Mouse (Mus musculus): ENCODE data around the gene Cat. TPM values are rescaled to one million over a fixed set of nuclear protein-coding genes. Genes with fewer than 3 reads are reported as not detected.
A peak's percentile ranks its signal among the peaks of the same experiment; 100 is the strongest.

The Cat gene
- polyA plus RNA-seq (2015; fragmentation: Nextera tagmentation; extraction: Ambion mirVana) = 73.1 and 84.3 TPM in 2 replicates

DNA sequence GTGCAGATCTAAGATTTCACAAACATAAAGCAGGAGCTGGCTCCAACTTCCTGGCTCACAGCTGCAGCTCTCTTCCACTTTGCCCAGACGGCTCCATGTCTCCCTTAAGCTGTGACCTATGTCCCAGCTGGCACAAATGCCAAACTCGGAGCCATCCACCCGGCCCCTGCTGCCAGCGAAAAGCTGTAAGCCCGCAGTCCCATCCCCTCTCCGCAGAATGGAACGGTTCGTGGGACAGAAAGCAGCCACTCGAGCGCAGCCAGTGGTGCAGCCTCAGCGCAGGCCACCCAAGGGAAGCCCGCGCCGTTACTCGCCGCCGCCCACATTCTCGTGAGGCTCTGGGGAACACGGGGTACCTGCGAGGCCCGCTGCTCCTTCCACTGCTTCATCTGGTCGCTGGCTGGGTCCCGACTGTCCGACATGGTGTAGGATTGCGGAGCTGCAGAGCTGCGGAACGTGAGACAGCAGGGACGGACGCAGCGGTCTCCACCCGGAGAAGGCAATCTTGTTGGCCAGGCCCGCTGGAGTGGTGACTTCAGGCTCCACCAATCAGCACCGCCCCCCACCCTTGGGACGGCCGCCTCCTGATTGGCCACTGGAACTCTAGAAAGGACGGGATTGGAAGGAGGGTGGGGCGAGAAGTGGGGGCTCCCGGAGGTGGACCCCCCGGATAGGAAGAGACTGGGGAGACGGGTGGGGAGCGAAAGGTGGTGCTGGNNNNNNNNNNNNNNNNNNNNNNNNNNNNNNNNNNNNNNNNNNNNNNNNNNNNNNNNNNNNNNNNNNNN lies at the start of gene Cat:
TSS of gene Cat (minus strand) at position 544 of the 785 bp plus-strand sequence.
- Histone ChIP-seq H3K9ac (peak within 1 kb of the TSS; percentile 85), H3K27ac (peak within 1 kb of the TSS; percentile 97), H3K4me2 (peak within 1 kb of the TSS; percentile 56), H3K4me3 (peak within 1 kb of the TSS; percentile 83), H3K36me3 (no peaks in the 10 kb centered on the region), H3K4me1 (peaks cover 10% of the 10 kb centered on the region), H3K9me3 (no peaks in the 10 kb centered on the region), H3K27me3 (no peaks in the 10 kb centered on the region)
- peak; percentile 99 for ATAC-seq (ENCODE audit: insufficient number of reproducible peaks, low FRiP score, low TSS enrichment, low read depth)
- WGBS = under 1% methylated on average over 41 of the region's 41 CpGs

DNA sequence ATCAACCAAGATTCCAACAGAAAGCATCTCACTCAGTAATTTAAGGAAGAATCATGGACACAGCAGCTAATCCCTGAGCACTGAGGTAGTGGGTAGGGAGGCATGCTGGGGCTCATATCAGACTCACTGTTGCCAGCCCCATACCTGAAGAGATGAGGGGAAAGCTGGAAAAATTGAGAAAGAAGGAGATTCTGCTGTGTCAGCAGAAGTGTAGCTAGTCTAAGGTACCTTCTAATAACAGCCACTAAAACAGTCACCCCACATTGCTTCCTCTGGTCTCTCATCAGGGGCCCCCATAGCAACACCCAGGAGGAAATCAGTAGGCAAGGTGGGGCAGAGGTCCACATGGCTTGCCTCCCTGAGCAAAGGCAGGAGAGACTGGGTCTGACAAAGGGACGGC lies 40.6 kb upstream of the Cat start:
- H3K4me1 ChIP-seq = no peaks in the 10 kb centered on the region
- ATAC-seq (ENCODE audit: insufficient number of reproducible peaks, low FRiP score, low TSS enrichment, low read depth) = no peak
- H3K27ac ChIP-seq = no peak overlapping the region
- no peak overlapping the region for H3K4me2 ChIP-seq
- H3K9ac ChIP-seq = no peak overlapping the region
- no peaks in the 10 kb centered on the region for H3K27me3 ChIP-seq
- no peaks in the 10 kb centered on the region for H3K9me3 ChIP-seq
- no peaks in the 10 kb centered on the region for H3K36me3 ChIP-seq
- 83% methylated on average over 1 of the region's 1 CpGs for WGBS
- H3K4me3 ChIP-seq = no peak overlapping the region

GRCm38 (mm10) chr2:103516472-103516871 lies 31.5 kb upstream of the Cat start:
- ATAC-seq (ENCODE audit: insufficient number of reproducible peaks, low FRiP score, low TSS enrichment, low read depth) = no peak
- H3K9me3 ChIP-seq = no peaks in the 10 kb centered on the region
- H3K36me3 ChIP-seq = no peaks in the 10 kb centered on the region
- no peak overlapping the region for H3K9ac ChIP-seq
- no peaks in the 10 kb centered on the region for H3K27me3 ChIP-seq
- WGBS = 37% methylated on average over 1 of the region's 1 CpGs
- no peak overlapping the region for H3K4me2 ChIP-seq
- no peak overlapping the region for H3K4me3 ChIP-seq
- no peak overlapping the region for H3K27ac ChIP-seq
- no peaks in the 10 kb centered on the region for H3K4me1 ChIP-seq

DNA sequence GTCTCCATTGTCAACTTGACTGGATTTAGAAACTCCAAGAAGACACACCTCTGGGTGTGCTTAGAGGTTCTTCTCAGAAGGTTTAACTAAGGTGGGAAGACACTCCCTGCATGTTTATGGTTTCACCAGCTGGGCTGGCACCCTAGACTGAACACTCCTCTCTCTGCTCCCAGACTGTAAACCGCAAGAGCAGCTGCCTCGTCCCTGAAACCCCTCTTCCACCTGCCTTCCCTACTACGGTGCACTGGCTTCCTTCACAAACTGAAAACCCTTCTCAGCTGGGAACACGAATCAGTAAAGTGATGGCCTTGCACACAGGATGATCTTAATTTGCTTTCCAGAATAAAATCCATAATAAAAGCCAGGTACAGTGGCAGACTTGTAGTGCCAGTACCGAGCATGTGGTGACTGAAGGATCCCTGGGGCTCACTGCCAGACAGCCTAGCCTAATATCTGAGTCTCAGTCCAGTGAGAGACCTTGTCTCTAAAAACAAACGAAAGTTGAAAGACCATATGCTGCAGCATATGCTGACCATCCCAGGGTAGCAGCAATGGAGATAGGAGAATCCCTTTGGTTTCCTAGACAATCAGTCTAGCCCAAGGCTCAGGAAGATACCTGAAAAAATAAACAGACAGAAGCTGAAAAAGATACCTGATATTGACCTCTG lies 30.7 kb upstream of the Cat start:
- Histone ChIP-seq H3K9me3 (no peaks in the 10 kb centered on the region), H3K4me2 (no peak overlapping the region), H3K4me1 (no peaks in the 10 kb centered on the region), H3K27me3 (no peaks in the 10 kb centered on the region), H3K9ac (no peak overlapping the region), H3K27ac (no peak overlapping the region), H3K4me3 (no peak overlapping the region), H3K36me3 (no peaks in the 10 kb centered on the region)
- no peak for ATAC-seq (ENCODE audit: insufficient number of reproducible peaks, low FRiP score, low TSS enrichment, low read depth)
- WGBS = 63% methylated on average over 6 of the region's 6 CpGs

DNA sequence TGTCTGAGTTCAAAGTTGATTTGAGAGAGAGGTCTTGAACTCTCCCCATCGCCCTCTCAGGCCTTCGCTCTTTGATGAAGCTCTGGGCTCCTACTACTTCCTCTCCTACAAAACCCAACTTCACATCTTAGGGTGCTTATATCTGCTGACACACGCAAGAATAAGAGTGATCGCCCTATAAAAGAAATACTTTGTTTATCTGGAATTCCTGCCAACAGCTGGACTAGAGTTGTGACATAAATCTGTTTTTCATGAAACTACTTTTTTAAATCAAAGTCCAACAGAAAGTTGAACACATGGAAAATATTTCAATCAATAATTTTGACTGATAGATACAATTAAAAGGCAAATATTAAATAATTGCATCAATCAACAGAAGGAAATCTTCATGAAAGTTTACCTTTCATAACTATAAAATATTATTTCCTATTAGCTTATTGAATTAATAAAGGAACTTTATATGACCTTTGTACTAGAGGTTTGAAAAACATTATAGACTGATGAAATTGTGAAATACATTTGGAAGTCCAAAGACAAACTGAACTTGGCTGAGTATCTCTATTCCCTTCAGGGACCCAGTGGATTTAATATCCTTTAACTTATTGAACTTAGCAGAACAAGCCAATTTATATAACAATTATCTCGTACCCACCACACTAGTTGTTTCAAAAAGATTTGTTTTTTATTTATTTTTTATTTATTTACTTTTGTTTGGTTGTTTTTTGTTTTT lies 27.3 kb upstream of the Cat start:
- no peaks in the 10 kb centered on the region for H3K27me3 ChIP-seq
- ATAC-seq (ENCODE audit: insufficient number of reproducible peaks, low FRiP score, low TSS enrichment, low read depth) = no peak
- no peak overlapping the region for H3K4me2 ChIP-seq
- 70% methylated on average over 5 of the region's 5 CpGs for WGBS
- no peak overlapping the region for H3K9ac ChIP-seq
- no peak overlapping the region for H3K27ac ChIP-seq
- no peak overlapping the region for H3K4me3 ChIP-seq
- H3K9me3 ChIP-seq = no peaks in the 10 kb centered on the region
- H3K4me1 ChIP-seq = no peaks in the 10 kb centered on the region
- H3K36me3 ChIP-seq = no peaks in the 10 kb centered on the region

GRCm38 (mm10) chr2:103511631-103512030 lies 26.7 kb upstream of the Cat start:
- no peak for ATAC-seq (ENCODE audit: insufficient number of reproducible peaks, low FRiP score, low TSS enrichment, low read depth)
- no peak overlapping the region for H3K4me2 ChIP-seq
- no peaks in the 10 kb centered on the region for H3K27me3 ChIP-seq
- 87% methylated on average over 1 of the region's 1 CpGs for WGBS
- no peak overlapping the region for H3K9ac ChIP-seq
- H3K27ac ChIP-seq = no peak overlapping the region
- H3K4me1 ChIP-seq = no peaks in the 10 kb centered on the region
- H3K9me3 ChIP-seq = no peaks in the 10 kb centered on the region
- no peaks in the 10 kb centered on the region for H3K36me3 ChIP-seq
- no peak overlapping the region for H3K4me3 ChIP-seq

GRCm38 (mm10) chr2:103511042-103511441 lies 26.1 kb upstream of the Cat start:
- H3K4me3 ChIP-seq = no peak overlapping the region
- no peaks in the 10 kb centered on the region for H3K9me3 ChIP-seq
- WGBS = 78% methylated on average over 1 of the region's 1 CpGs
- H3K9ac ChIP-seq = no peak overlapping the region
- H3K36me3 ChIP-seq = no peaks in the 10 kb centered on the region
- no peak overlapping the region for H3K27ac ChIP-seq
- H3K4me2 ChIP-seq = no peak overlapping the region
- no peaks in the 10 kb centered on the region for H3K27me3 ChIP-seq
- ATAC-seq (ENCODE audit: insufficient number of reproducible peaks, low FRiP score, low TSS enrichment, low read depth) = no peak
- no peaks in the 10 kb centered on the region for H3K4me1 ChIP-seq

- Histone ChIP-seq H3K4me2 (no peak overlapping the region), H3K9ac (no peak overlapping the region), H3K27ac (no peak overlapping the region), H3K27me3 (no peaks in the 10 kb centered on the region), H3K4me3 (no peak overlapping the region), H3K36me3 (no peaks in the 10 kb centered on the region), H3K9me3 (no peaks in the 10 kb centered on the region), H3K4me1 (no peaks in the 10 kb centered on the region)
- WGBS = 92% methylated on average over 1 of the region's 1 CpGs
- ATAC-seq (ENCODE audit: insufficient number of reproducible peaks, low FRiP score, low TSS enrichment, low read depth) = no peak
Observed at GRCm38 (mm10) chr2:103507651-103508050, 22.7 kb upstream of the Cat start.

- no peaks in the 10 kb centered on the region for H3K9me3 ChIP-seq
- H3K27ac ChIP-seq = no peak overlapping the region
- H3K4me3 ChIP-seq = no peak overlapping the region
- no peak for ATAC-seq (ENCODE audit: insufficient number of reproducible peaks, low FRiP score, low TSS enrichment, low read depth)
- no peak overlapping the region for H3K4me2 ChIP-seq
- 100% methylated on average over 2 of the region's 2 CpGs for WGBS
- no peaks in the 10 kb centered on the region for H3K27me3 ChIP-seq
- H3K36me3 ChIP-seq = no peaks in the 10 kb centered on the region
- no peaks in the 10 kb centered on the region for H3K4me1 ChIP-seq
- H3K9ac ChIP-seq = no peak overlapping the region
Observed at GRCm38 (mm10) chr2:103505956-103506355, 21.0 kb upstream of the Cat start.

GRCm38 (mm10) chr2:103504463-103504862 lies 19.5 kb upstream of the Cat start:
- Histone ChIP-seq H3K4me2 (no peak overlapping the region), H3K9me3 (no peaks in the 10 kb centered on the region), H3K9ac (no peak overlapping the region), H3K4me3 (no peak overlapping the region), H3K4me1 (no peaks in the 10 kb centered on the region), H3K27me3 (no peaks in the 10 kb centered on the region), H3K27ac (no peak overlapping the region), H3K36me3 (no peaks in the 10 kb centered on the region)
- 97% methylated on average over 1 of the region's 1 CpGs for WGBS
- no peak for ATAC-seq (ENCODE audit: insufficient number of reproducible peaks, low FRiP score, low TSS enrichment, low read depth)

GRCm38 (mm10) chr2:103500769-103501168 lies 15.8 kb upstream of the Cat start:
- Histone ChIP-seq H3K4me2 (no peak overlapping the region), H3K27me3 (no peaks in the 10 kb centered on the region), H3K9me3 (no peaks in the 10 kb centered on the region), H3K9ac (no peak overlapping the region), H3K36me3 (no peaks in the 10 kb centered on the region), H3K27ac (no peak overlapping the region), H3K4me1 (no peaks in the 10 kb centered on the region), H3K4me3 (no peak overlapping the region)
- 68% methylated on average over 2 of the region's 2 CpGs for WGBS
- no peak for ATAC-seq (ENCODE audit: insufficient number of reproducible peaks, low FRiP score, low TSS enrichment, low read depth)

All from limb, embryonic 15.5 days (tissue).